Mouse (Mus musculus): Measurements from ENCODE around the gene Cirbp. TPM values are rescaled to one million over a fixed set of nuclear protein-coding genes. Genes with fewer than 3 reads are reported as not detected.
A peak's percentile ranks its signal among the peaks of the same experiment; 100 is the strongest.
"Not testable (repeated sequence)": the region's sequence is repeated elsewhere in the genome, so short reads cannot be mapped to it uniquely, and the experiment has no call there.

The Cirbp gene
- polyA plus RNA-seq, 1 experiment from 2014 or later: 262 TPM

GRCm38 (mm10) chr10:80194441-80194840, 28.7 kb downstream of the Cirbp start:
- Histone ChIP-seq H3K4me1 (peaks cover 23% of the 10 kb centered on the region), H3K4me3 (no peak overlapping the region), H3K9me3 (no peaks in the 10 kb centered on the region), H3K9ac (0 out of 2 replicates have a peak overlapping the region, but pooled peaks have one; percentile 35), H3K4me2 (replicated peaks) (no peak overlapping the region), H3K36me3 (no peaks in the 10 kb centered on the region), H3K27me3 (replicated peaks) (0 out of 2 replicates have a peak, but pooled peaks cover 4% of the 10 kb centered on the region), H3K27ac (no peak overlapping the region)
- 59% methylated on average over 8 of the region's 8 CpGs for WGBS
- no peak for ATAC-seq (ENCODE audit: low FRiP score, low read depth)

GRCm38 (mm10) chr10:80196167-80196566, 30.4 kb downstream of the Cirbp start:
- 91% methylated on average over 1 of the region's 1 CpGs for WGBS

DNA sequence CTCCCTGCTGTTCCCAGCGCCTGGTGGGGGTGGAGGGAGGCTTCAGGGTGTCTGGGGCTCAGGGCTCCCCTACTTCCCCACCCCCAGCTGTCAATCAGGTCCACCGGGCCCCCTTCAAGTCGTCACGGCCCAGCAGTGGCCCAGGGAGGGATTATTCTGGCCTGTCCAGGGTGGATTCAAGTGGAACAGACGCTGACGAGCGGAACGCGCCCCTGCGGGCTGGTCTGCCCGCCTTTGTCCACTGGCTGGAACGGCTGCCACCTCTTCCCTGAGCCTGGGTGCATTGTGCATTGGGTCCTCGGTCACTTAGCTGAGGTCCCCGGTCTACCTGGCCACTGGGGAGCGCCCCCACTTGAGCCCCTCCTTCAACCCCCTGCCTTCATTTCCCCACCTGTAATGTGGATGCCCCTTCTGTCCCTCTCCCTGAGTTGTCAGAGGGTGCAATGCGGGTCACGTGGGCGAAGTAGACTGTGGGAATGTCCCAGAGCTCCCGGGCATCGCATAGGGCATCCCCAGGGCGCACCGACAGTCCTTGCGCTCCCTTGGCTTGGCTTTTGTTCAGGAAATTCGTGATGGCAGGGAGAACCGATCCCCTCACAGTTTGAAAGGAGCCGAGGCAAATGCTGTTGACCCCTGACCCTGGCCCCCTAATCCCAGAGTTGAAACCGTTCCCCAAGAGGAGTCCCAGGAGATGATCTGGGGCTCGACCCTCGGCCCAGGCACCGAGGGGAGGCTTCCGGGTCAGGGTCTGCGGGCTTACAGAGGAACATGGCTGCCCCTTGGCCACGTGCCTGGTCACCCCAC, 31.2 kb downstream of the Cirbp start:
- no peak for ATAC-seq (ENCODE audit: low FRiP score, low read depth)
- H3K9ac ChIP-seq: no peak overlapping the region
- 67% methylated on average over 33 of the region's 33 CpGs for WGBS

More at GRCm38 (mm10) chr10:80196167-80196566, 30.4 kb downstream of the Cirbp start:
- Histone ChIP-seq H3K4me2 (replicated peaks) (no peak overlapping the region), H3K4me1 (peaks cover 9% of the 10 kb centered on the region; the same call in 1 of the 2 replicates), H3K9me3 (no peaks in the 10 kb centered on the region), H3K9ac (no peak overlapping the region), H3K36me3 (no peaks in the 10 kb centered on the region), H3K27me3 (replicated peaks) (0 out of 2 replicates have a peak, but pooled peaks cover 4% of the 10 kb centered on the region), H3K4me3 (no peak overlapping the region), H3K27ac (no peak overlapping the region)
- no peak for ATAC-seq (ENCODE audit: low FRiP score, low read depth)

GRCm38 (mm10) chr10:80199440-80200008, 33.7 kb downstream of the Cirbp start:
- H3K27me3 ChIP-seq (replicated peaks): 0 out of 2 replicates have a peak, but pooled peaks cover 4% of the 10 kb centered on the region
- no peaks in the 10 kb centered on the region for H3K9me3 ChIP-seq
- no peak overlapping the region for H3K4me2 ChIP-seq (replicated peaks)
- H3K36me3 ChIP-seq: no peaks in the 10 kb centered on the region
- peaks cover 11% of the 10 kb centered on the region for H3K4me1 ChIP-seq
- 56% methylated on average over 3 of the region's 3 CpGs for WGBS
- ATAC-seq (ENCODE audit: low FRiP score, low read depth): peak; percentile 73
- no peak overlapping the region for H3K9ac ChIP-seq
- H3K27ac ChIP-seq: no peak overlapping the region
- H3K4me3 ChIP-seq: no peak overlapping the region

More for the DNA sequence above, 31.2 kb downstream of the Cirbp start:
- Histone ChIP-seq H3K27ac (no peak overlapping the region), H3K27me3 (replicated peaks) (0 out of 2 replicates have a peak, but pooled peaks cover 4% of the 10 kb centered on the region), H3K36me3 (no peaks in the 10 kb centered on the region), H3K4me1 (peaks cover 9% of the 10 kb centered on the region; the same call in 1 of the 2 replicates), H3K4me2 (replicated peaks) (no peak overlapping the region), H3K4me3 (no peak overlapping the region), H3K9me3 (no peaks in the 10 kb centered on the region)

- Histone ChIP-seq H3K27ac (no peak overlapping the region), H3K9ac (no peak overlapping the region)
These were observed 34.7 kb downstream of the Cirbp start for GRCm38 (mm10) chr10:80200485-80200884.

GRCm38 (mm10) chr10:80204055-80204454, 38.3 kb downstream of the Cirbp start:
- no peak for ATAC-seq (ENCODE audit: low FRiP score, low read depth)
- 22% methylated on average over 7 of the region's 7 CpGs for WGBS
- H3K4me3 ChIP-seq: no peak overlapping the region
- H3K27ac ChIP-seq: no peak overlapping the region
- no peaks in the 10 kb centered on the region for H3K27me3 ChIP-seq (replicated peaks)
- no peak overlapping the region for H3K9ac ChIP-seq
- peaks cover 18% of the 10 kb centered on the region for H3K4me1 ChIP-seq
- no peaks in the 10 kb centered on the region for H3K9me3 ChIP-seq
- H3K36me3 ChIP-seq: no peaks in the 10 kb centered on the region
- no peak overlapping the region for H3K4me2 ChIP-seq (replicated peaks)

More at GRCm38 (mm10) chr10:80200485-80200884, 34.7 kb downstream of the Cirbp start:
- Histone ChIP-seq H3K36me3 (no peaks in the 10 kb centered on the region), H3K27me3 (replicated peaks) (0 out of 2 replicates have a peak, but pooled peaks cover 4% of the 10 kb centered on the region), H3K4me2 (replicated peaks) (no peak overlapping the region), H3K9me3 (no peaks in the 10 kb centered on the region), H3K4me1 (peaks cover 10% of the 10 kb centered on the region), H3K4me3 (no peak overlapping the region)
- no peak for ATAC-seq (ENCODE audit: low FRiP score, low read depth)
- WGBS: 76% methylated on average over 6 of the region's 6 CpGs

DNA sequence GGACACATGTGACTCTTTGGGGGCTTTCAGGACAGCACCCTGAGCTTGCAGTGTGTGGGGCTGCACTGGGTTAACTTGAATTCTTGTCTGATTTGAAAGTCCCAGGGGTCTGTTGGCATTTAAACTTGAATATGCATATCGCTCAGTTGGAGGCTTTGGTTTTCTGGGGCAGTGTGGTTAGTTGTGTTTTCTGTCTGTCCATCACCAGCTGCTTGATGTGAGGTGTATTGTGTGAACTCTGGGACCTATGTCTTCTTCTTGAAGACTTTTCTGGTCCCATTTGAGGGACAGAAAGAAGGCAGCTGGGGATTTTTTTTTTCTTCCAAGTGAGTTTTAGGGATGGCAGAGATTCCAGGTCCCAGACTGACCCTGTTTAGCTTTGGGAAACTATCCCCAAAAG, 41.4 kb downstream of the Cirbp start:
- no peak for ATAC-seq (ENCODE audit: low FRiP score, low read depth)
- peaks cover 22% of the 10 kb centered on the region for H3K4me1 ChIP-seq
- H3K27ac ChIP-seq: no peak overlapping the region

DNA sequence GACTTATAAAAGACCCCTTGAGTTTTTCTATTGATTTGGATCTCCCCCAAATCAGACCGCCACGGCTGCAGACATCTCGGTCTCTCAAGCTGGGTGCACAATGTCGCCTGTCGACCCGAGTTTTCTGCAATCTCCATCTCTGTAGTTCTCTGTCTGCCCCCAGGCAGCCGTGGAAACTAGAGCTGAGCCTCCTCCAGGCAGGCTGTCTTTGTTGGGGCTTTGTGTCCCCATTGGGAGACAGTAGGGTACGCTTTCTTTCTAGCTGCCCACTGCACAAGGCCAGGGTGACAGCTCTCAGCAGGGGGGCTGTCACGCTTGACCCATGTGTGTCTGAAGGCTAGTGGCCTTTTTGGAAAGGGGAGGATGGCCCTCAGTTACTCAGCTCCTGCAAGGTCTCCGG, 41.9 kb downstream of the Cirbp start:
- no peak overlapping the region for H3K4me2 ChIP-seq (replicated peaks)
- no peak for ATAC-seq (ENCODE audit: low FRiP score, low read depth)
- WGBS: 46% methylated on average over 10 of the region's 10 CpGs

More for the DNA sequence above, 41.4 kb downstream of the Cirbp start:
- no peak overlapping the region for H3K4me3 ChIP-seq
- no peaks in the 10 kb centered on the region for H3K9me3 ChIP-seq
- no peaks in the 10 kb centered on the region for H3K27me3 ChIP-seq (replicated peaks)
- no peak overlapping the region for H3K9ac ChIP-seq
- H3K4me2 ChIP-seq (replicated peaks): no peak overlapping the region
- no peaks in the 10 kb centered on the region for H3K36me3 ChIP-seq
- WGBS: 61% methylated on average over 1 of the region's 1 CpGs

DNA sequence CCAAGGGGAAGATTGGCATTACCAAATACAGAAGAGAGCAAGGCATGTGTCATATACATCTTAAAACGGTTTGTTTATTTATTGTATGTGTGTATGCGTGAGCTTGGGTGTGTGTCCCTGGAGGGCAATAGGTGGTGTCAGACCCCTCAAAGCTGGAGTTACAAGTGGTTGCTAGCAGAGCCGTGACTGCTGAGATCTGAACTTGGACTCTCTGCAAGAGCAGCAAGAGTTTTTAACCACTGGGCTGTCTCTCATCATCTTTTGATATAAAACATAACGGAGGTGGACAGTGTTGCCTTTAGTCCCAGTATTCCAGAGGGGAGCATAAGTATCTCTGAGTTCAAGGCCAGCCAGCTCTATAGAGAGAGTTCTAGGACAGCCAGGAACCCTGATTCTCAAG, 42.5 kb downstream of the Cirbp start:
- no peaks in the 10 kb centered on the region for H3K27me3 ChIP-seq (replicated peaks)
- H3K4me3 ChIP-seq: no peak overlapping the region
- H3K27ac ChIP-seq: peak overlapping the region; percentile 47; the same call in 1 of the 2 replicates
- no peaks in the 10 kb centered on the region for H3K36me3 ChIP-seq
- no peaks in the 10 kb centered on the region for H3K9me3 ChIP-seq
- peak overlapping the region; percentile 52 for H3K4me2 ChIP-seq (replicated peaks)
- ATAC-seq (ENCODE audit: low FRiP score, low read depth): no peak
- no peak overlapping the region for H3K9ac ChIP-seq
- peaks cover 22% of the 10 kb centered on the region for H3K4me1 ChIP-seq
- WGBS: 71% methylated on average over 4 of the region's 4 CpGs

More for the DNA sequence above, 41.9 kb downstream of the Cirbp start:
- Histone ChIP-seq H3K9ac (no peak overlapping the region), H3K9me3 (no peaks in the 10 kb centered on the region), H3K27ac (no peak overlapping the region), H3K4me1 (peaks cover 22% of the 10 kb centered on the region), H3K27me3 (replicated peaks) (no peaks in the 10 kb centered on the region), H3K4me3 (no peak overlapping the region), H3K36me3 (no peaks in the 10 kb centered on the region)

DNA sequence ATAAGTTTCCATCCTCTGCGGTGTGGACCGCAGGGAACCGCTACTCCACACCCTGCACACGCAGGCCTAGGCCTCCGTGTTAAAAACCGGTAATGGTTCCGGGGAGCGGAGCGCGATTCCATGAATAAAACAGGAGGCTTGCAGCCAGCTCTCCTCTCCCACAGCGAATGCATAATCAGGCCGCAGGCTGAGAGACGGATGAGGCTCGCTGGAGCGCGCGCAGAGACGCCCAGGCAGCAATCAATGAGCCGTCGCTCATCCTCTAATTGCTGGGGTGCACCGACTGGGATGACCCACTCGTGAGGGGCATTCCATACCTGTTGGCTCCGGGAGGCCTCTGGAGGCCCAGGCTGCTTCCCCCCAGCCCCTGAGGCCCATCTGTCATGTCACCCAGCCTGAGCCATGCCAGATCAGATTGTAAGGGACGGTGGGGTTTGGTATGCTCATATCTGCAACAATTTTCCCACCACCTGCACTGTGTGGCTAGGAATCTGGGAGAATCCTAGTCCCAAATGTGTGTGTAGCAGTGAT, 43.1 kb downstream of the Cirbp start:
- ATAC-seq (ENCODE audit: low FRiP score, low read depth): peak; percentile 62
- H3K9ac ChIP-seq: 0 out of 2 replicates have a peak overlapping the region, but pooled peaks have one; percentile 29
- H3K27ac ChIP-seq: peak overlapping the region; percentile 47; the same call in 1 of the 2 replicates
- 4% methylated on average over 24 of the region's 24 CpGs for WGBS
- no peak overlapping the region for H3K4me3 ChIP-seq
- peaks cover 20% of the 10 kb centered on the region for H3K4me1 ChIP-seq
- peak overlapping the region; percentile 52 for H3K4me2 ChIP-seq (replicated peaks)
- no peaks in the 10 kb centered on the region for H3K27me3 ChIP-seq (replicated peaks)
- H3K9me3 ChIP-seq: no peaks in the 10 kb centered on the region
- no peaks in the 10 kb centered on the region for H3K36me3 ChIP-seq

DNA sequence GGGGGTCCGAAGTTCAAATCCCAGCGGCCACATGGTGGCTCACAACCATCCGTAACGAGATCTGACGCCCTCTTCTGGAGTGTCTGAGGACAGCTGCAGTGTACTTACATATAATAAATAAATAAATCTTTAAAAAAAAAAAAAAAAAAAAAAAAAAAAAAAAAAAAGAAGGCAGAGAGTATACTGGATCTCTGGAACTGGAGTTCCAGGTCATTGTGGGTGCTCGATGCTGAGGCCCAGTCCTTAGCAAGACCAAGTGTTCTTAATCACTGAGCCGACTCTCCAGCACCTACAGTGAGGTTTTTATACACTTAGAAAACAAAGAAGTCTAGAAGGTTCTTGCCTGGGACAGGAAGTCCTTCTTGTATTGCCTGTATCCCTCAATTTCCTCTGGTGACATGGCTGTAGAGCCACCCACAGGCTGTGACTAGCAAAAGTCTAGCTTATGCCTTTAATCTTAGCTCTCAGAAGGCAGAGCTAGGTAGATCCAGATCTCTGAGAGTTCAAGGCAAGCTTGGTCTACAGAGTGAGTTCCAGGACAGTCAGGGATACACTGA, 45.8 kb downstream of the Cirbp start:
- H3K9me3 ChIP-seq; H3K27me3 ChIP-seq (replicated peaks); H3K9ac ChIP-seq; H3K4me3 ChIP-seq; H3K27ac ChIP-seq; H3K36me3 ChIP-seq; H3K4me2 ChIP-seq (replicated peaks); ATAC-seq (ENCODE audit: low FRiP score, low read depth): not testable (repeated sequence)
- WGBS: 68% methylated on average over 7 of the region's 7 CpGs
- peaks cover 20% of the 10 kb centered on the region for H3K4me1 ChIP-seq
